Mouse (Mus musculus): ENCODE measurements around the gene Bbip1.

- no peak for TF ChIP-seq MAFK (IDR thresholded peaks at IDR 0.05; ENCODE audit: insufficient read depth, low read depth, low read length)
- TF ChIP-seq ZC3H11A (IDR thresholded peaks at IDR 0.05; ENCODE audit: borderline replicate concordance, low read depth, low read length): no peak
- no peak for TF ChIP-seq ZNF384 (IDR thresholded peaks at IDR 0.05; ENCODE audit: low read depth, low read length)
- no peak for TF ChIP-seq HCFC1 (IDR thresholded peaks at IDR 0.05; ENCODE audit: borderline replicate concordance, insufficient read depth, low read length)
Measured at GRCm38 (mm10) chr19:53898498-53898897, 45.9 kb downstream of the Bbip1 start.
